Mouse (Mus musculus) lung, embryonic 15.5 days (tissue): ENCODE results near the gene Ms4a14. TPM values are rescaled to one million over a fixed set of nuclear protein-coding genes. Genes with fewer than 3 reads are reported as not detected.

Experiments
- polyA plus RNA-seq: library from polyadenylated mRNA; unstranded; fragments of >200 nt; fragmentation: Nextera tagmentation; extraction: Ambion mirVana; gene quantifications from 2 replicates; pipeline ENCODE4 v1.2.1, GENCODE M21; 2015

Gene Ms4a14
- polyA plus RNA-seq, 1 experiment from 2014 or later: 0.06 TPM

Other genes with a start within 250 kb of the Ms4a14 start
- gene Ms4a8a, start 233.4 kb downstream of the Ms4a14 start, polyA plus RNA-seq: 0.19 TPM in 1 of 2 replicates, not detected in the other
- not detected in 2 replicates for gene 1700017D01Rik, start 183.6 kb downstream of the Ms4a14 start, polyA plus RNA-seq
- gene 1700025F22Rik, start 149.1 kb downstream of the Ms4a14 start, polyA plus RNA-seq: not detected in 2 replicates
- gene Ms4a13, start 117.7 kb downstream of the Ms4a14 start, polyA plus RNA-seq: not detected in 2 replicates
- gene Ms4a12, start 82.0 kb downstream of the Ms4a14 start, polyA plus RNA-seq: not detected in 2 replicates
- gene Ms4a1, start 48.2 kb downstream of the Ms4a14 start, polyA plus RNA-seq: not detected in 2 replicates
- not detected in 2 replicates for gene Ms4a5, start 30.6 kb downstream of the Ms4a14 start, polyA plus RNA-seq
- 4.4 and 4.6 TPM in 2 replicates for gene Ms4a7, start 21.7 kb upstream of the Ms4a14 start, polyA plus RNA-seq
- gene Ms4a4a, start 61.1 kb upstream of the Ms4a14 start, polyA plus RNA-seq: 4.6 and 6.4 TPM in 2 replicates
- 1.2 and 1.9 TPM in 2 replicates for gene Ms4a4c, start 90.3 kb upstream of the Ms4a14 start, polyA plus RNA-seq
- gene Ms4a4b, start 129.1 kb upstream of the Ms4a14 start, polyA plus RNA-seq: 0.04 and 0.69 TPM in 2 replicates
- gene Ms4a6c, start 154.9 kb upstream of the Ms4a14 start, polyA plus RNA-seq: 6.0 and 7.9 TPM in 2 replicates
- gene Gm8369, start 171.5 kb upstream of the Ms4a14 start, polyA plus RNA-seq: 0.22 TPM in 1 of 2 replicates, not detected in the other
- gene Ms4a6b, start 202.1 kb upstream of the Ms4a14 start, polyA plus RNA-seq: 4.9 and 7.1 TPM in 2 replicates
- 1.2 and 1.4 TPM in 2 replicates for gene Ms4a4d, start 222.3 kb upstream of the Ms4a14 start, polyA plus RNA-seq